Mouse (Mus musculus): Measurements from ENCODE around the gene Myo9a. TPM values are rescaled to one million over a fixed set of nuclear protein-coding genes. Genes with fewer than 3 reads are reported as not detected.
"Not testable (repeated sequence)": the region's sequence is repeated elsewhere in the genome, so short reads cannot be mapped to it uniquely, and the experiment has no call there.

Gene Myo9a
- total RNA-seq, 2 experiments from 2014 or later, result 12.6 to 14.8 TPM

DNA sequence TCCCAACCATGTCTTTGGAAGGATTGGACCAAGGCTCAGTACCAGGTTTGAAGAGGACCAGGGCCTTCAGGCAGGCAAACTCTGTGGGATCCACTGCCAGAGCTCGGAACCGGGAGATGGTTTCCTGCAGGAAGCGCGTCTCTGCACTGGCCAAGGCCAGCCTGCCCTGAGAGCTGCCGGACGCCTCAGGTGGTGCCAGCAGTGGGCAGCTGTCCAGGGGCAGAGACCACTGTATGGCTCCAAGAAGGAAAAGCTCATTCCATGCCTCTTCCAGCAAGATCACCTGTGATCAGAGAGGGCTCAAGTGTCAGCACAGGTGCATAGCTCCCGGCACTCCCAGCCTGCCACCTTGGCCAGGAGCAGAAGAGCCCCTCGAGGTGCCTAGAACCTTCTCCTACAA, 196.6 kb downstream of the Myo9a start:
- DNase-seq, result no peak
- intact Hi-C loops (cut with DNase I), result no loop called here

DNA sequence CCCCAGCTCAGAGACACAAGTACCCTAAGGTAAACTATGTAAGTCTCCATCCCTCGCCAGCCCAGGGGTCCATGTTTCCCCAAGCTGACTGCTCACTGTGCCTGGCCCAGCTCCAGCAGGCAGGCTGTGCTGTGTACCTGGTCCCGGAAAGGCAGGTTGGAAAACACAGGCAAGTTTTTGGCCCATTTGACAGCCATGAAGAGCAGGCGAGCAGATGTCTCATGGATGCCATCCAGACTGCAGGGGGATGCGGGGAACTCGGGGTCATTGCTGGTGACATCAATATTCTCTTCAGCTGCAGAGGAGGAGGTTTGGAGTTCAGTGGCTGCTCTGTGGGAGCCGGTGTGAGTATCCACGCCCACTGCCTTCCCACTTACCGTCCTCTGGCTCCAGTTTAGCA, 197.5 kb downstream of the Myo9a start:
- intact Hi-C loops (cut with DNase I), result no loop called here

DNA sequence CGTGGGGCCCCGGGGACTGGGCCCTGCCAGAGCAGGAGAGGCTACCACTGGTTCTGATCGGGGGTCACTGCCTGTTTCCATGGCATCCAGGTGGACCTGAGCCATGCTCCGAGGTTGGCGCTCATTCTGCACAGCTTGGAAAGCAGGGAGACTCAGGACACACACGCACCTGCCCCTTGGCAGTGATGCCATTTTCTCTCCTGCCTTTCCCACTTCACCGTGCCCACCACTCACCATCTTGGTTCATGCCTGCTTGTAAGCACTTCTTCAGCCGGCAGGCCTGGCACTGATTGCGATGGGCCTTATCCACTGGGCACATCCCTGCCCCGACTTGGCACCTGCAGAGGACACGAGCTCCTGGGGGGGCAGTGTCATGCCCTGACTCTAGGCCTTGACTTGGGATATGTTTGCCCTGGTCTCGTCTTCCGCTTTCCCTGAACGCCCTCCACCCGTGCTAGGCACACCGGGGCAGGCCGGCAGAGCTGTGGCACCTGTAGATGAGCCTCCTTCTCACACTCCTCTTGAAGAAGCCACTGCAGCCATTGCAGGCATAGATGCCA, 198.1 kb downstream of the Myo9a start:
- no peak for DNase-seq

More for the DNA sequence above, 197.5 kb downstream of the Myo9a start:
- no peak for DNase-seq

DNA sequence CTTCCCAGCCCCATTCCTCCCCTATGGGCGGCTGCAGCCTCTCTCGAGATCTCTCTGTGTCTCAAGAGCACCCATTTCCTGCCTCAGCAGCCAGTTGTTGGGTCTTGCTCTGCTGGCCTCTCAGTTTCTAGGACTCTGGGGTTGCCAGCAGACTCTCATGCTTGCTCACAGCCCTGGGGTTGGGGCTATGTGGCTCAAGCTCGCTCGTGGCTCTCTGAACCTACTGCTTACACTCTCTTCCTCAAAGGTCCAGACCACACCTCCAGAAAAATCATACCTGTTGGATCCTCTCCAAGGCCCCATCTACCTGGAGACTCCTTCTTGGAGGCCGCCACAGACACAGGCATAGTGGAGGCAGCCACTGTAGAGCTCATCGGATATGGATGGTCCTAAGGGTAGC, 198.8 kb downstream of the Myo9a start:
- intact Hi-C loops (cut with DNase I), result no loop called here
- DNase-seq, result no peak

More for the DNA sequence above, 198.1 kb downstream of the Myo9a start:
- intact Hi-C loops (cut with DNase I), result no loop called here

DNA sequence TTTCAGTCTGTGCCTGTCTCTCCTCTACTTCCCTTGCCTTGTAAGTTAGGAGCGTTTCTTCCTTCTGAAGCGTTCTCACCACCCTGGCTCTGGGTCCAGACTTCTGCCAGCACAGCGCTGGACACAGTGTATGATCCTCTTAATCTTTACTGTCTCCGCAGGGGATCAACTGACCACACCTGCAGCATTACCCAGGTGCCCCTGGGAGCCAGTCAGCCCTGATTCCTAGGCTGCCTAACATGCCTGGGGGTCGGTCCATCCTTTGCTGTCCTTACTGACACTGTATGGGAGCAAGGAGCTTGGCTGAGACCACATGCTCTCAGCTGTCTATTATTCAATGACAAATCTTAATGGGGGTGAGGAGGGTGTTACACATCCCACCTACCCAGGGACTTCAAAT, 199.3 kb downstream of the Myo9a start:
- intact Hi-C loops (cut with DNase I), result no loop called here
- DNase-seq, result no peak

DNA sequence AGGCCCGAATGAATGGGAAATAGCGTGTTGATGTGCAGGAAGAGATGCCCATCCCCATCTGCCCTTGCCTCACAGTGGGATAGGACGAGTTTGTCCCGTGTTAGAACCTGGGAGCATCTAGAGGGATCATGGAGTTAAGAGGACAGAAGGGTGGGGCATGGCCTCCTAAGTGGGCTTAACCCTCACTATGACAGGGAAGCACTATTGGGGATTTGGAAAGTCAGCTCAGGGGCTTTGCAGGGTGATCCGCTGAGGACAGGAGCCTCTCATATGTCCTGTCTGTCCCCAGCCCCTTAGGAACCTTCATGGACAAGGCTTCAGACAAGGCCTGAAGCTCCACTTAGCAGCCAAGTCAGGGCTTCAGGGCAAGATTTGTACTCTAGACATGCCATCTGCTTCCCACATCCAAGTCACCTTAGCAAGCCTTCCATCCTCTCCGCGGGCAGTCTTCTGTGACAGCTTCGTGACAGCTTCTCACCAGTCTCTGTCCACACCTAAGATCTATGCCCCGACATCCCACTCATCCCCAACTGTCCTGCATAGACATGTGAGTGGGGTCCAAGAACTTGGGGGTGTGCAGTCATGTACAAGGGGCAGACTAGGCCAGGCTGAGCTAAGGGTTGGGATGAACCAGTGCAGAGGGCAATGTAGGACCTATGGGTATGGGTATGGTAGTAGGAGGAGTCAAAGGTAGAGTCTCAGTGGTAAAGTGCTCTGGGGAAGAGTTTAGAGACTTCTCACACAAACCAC, 200.5 kb downstream of the Myo9a start:
- intact Hi-C loops (cut with DNase I), result no loop called here
- no peak for DNase-seq

DNA sequence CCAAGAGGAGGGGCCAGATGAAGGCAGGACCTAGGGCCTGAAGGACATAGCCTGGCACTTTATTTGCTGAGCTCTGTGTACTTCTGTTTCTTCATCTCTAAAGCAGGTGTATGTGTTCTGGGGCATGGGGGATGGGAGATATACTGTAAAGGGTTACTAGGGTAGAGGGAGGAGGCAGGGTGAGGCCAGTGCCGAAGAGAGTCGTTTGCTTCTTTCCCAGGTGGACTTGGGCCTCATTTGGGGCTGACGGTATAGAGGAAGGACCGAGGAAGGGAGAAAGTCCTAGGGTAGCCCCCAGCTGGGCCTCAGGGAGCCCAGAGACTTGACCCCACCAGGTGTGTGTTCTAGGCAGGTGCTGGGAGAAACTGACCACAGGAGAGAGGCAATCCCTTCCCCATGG, 201.2 kb downstream of the Myo9a start:
- DNase-seq, result no peak
- intact Hi-C loops (cut with DNase I), result no loop called here

DNA sequence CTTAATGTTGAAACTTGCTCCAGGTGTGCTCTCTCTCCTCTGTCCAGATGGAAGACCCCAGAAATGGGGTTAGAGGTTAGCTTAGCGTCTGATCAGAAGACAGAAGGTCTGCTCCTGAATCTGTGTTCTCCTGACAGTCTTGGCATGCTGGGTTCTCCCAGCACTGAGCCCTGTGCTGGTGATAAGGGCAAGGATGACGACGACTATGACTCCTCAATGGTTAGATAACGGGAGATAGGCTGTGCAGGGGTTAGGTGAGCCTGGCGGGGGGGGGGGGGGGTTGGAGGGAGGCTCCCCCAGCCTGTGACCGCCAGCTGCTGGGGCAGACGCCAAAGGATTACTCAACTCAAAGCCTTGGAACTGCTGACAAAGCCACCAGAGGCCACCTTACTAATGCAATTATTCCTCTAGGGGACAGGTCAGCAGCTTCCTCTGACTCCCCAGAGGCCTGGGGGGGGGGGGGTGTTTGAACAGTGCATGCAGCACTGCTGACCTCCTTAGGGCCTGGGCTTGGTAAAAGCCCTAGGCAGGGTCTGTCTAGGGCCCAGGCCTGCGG, 201.9 kb downstream of the Myo9a start:
- DNase-seq, result no peak
- intact Hi-C loops (cut with DNase I), result no loop called here

DNA sequence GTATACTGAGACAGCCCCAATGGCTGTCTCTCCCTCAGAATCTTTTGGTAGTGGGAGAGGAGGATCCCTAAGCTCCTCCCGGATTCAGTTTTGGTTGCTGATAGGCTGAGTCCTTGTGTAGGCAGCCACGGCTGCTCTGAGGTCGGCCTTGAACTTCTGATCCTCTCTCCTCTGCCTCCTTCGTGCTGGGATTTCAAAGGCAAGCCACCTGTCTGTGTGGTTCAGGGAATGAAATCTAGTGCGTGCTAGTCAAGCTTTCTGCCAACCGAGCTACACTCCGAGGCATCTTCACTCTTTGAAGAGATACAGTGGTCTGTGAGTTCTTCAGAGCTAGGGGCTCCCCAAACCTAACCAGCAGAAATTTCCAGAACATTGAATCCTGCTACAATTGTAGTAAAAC, 202.9 kb downstream of the Myo9a start:
- intact Hi-C loops (cut with DNase I), result no loop called here
- no peak for DNase-seq

DNA sequence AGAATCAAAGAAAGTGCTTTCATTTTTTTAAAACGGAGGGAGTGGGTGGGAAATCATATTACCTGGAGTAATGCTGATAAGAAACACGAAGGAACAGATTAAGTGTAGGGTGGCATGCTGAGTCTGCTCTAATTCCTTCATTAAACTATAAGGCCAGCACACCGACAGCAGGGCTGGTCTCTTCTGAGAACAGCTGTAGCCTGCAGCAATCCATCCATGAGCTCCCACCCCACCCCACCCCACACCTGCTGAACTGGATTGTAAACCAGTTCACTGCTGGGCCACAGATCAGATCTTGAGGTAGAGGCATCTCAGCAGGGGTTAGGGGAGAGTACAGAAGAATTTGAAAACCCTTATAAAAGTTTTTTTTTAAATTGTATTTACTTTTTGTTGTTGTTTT, 204.5 kb downstream of the Myo9a start:
- intact Hi-C loops (cut with DNase I), result no loop called here
- no peak for DNase-seq

DNA sequence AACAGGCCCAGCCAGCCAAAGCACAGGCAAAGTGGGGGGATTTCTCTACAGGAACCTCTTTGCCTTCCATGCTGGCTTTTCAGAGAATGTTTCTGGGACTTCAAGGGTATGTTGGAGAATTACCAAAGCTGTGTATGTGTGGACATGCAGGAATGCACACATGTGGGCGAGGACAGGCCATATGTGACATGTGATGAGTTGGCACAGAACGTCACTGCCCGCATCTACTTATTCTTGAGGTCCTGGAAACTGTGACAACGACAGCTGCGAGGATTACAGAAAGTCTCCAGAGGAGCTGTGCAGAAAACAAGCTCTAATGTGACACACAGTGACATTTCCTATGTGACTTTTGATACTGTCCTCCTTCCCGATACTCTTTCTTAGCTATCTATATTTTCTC, 205.0 kb downstream of the Myo9a start:
- DNase-seq, result no peak
- intact Hi-C loops (cut with DNase I), result no loop called here

DNA sequence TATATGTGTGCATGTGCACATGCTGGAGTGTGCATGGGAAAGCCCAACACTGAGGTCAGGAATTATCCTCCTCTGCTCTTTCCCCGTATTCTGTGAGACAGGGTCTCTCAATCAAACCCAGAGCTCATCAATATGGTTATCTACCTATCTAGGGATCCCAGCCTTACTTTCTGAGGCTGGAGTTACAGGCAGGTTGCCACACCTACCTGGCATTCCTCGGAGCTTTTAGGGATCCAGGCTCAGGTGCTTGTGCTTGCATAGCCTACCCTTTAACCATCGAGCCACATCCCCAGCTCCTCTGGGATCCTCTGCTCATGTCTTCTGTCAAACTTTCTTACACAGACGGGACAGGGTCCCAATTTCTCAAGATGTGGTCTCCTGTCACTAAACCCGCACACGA, 205.8 kb downstream of the Myo9a start:
- no peak for DNase-seq
- intact Hi-C loops (cut with DNase I), result no loop called here

DNA sequence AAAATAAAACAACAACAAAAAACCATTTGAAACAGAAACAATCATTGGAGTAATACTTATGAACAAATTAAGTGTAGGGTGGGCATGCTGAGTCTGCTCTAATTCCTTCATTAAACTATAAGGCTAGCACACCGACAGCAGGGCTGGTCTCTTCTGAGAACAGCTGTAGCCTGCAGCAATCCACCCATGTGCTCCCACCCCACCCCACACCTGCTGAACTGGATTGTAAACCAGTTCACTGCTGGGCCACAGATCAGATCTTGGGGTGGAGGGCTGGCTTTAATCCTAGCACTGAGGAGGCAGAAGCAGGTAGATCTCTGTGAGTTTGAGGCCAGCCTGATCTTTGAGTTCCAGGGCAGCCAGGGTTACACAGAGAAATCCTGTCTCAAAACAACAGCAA, 207.4 kb downstream of the Myo9a start:
- DNase-seq, result not testable (repeated sequence)
- intact Hi-C loops (cut with DNase I), result loop anchor here (2.0 kb wide), 2 partner anchors 33 to 235 kb away; no protein-coding TSS in a partner anchor

DNA sequence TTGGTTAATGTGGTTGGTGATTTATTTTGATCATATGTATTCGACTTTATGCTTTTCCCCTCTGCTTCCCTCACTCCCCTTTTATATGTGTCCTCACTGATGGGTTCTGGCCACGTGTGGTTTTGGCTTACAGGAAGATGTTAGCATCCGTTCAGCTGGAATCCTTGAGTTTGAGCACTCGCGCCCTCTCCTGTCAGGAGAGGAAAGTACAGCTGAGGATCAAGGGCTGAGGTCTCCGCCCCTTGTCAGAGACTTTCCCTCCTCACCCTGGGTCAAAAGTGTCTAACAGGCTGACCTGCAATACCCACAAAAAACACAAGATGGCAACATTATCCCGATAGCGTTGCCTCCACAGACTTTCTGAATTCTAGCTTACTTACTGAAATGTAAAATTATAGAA, 208.6 kb downstream of the Myo9a start:
- DNase-seq, result peak; percentile 71 to 75
- intact Hi-C loops (cut with DNase I), result loop anchor here (2.0 kb wide), 2 partner anchors 32 to 236 kb away; no protein-coding TSS in a partner anchor

DNA sequence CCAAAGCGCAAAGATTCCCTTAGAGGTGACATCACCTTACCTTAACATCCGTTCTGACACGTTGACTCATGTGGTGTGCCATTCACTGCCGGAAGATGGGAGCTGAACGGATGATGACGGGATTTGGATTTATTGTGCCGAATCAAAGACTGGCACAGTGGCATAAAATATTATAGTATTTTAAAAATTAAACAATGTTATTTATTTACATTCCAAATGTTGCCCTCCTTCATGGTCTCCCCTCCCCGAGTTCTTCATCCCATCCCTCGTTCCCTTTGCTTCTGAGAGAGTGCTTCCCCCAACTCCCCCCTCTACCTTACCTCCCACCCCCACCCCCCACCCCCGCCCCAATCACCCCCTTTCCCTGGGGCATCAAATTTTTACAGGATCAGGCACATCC, 209.9 kb downstream of the Myo9a start, which contains the start of gene Nr2e3:
TSS of gene Nr2e3 (minus strand) at position 101 of the 400 bp plus-strand sequence.
- no peak for DNase-seq
- intact Hi-C loops (cut with DNase I), result loop anchor here (10.0 kb wide), 1 partner anchor 274 kb away; no protein-coding TSS in a partner anchor

DNA sequence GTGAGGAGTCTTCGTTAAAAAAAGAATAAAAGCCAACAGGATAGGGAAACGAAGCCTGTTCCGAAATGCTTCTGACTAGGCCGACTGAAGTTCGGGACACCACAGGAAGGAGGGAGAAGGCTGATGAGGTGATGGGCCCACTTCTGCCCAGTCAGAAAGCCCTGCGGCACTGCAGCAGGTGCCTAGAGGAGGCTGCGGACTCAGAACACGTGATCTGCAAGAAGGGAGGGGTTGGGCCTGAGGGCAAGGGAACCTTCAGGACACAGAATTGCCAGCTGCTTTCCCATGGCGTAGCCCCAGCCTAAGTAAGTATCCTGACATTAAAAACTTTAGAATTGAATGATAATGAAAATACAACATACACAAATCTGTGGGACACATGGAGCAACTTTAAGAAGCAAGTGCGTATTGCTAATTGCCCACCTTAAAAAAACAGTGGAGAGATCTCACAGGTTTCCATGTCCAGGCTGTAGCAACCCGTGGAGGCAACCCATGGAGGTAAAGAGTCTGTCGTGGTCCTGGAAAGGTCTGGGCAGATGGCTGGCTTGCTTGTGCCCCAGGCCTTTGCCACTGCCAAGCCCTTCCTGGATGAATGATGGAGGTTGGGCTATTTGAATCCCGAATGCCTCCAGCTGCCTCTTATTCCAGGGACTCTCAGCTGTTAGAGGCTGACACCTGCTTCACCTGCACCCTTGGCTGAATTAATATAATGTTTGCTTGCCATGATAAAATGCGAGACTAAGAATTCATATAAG, 210.7 kb downstream of the Myo9a start:
- DNase-seq, result no peak
- intact Hi-C loops (cut with DNase I), result loop anchor here (10.0 kb wide), 1 partner anchor 273 kb away; no protein-coding TSS in a partner anchor

DNA sequence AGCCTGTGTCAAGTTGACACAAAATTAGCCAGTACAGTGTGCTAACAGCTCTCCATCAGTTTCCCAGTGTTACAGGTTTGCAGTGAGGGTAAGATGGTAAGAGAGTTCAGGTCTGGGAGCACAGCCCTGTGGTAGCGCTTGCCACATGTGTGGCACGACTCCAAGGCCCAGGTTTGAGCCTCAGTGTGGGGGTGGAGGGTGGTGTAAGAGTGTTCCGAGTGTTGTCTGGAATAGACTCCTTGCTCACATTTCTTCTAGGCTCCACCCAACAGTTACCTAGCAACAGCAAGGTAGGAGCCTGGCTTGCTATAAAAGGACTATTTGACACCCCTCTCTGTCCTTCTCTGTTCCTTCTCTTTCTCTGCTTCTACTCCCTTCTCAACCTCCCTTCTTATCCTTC, 213.7 kb downstream of the Myo9a start:
- DNase-seq, result no peak
- intact Hi-C loops (cut with DNase I), result loop anchor here (10.0 kb wide), 1 partner anchor 270 kb away; no protein-coding TSS in a partner anchor

DNA sequence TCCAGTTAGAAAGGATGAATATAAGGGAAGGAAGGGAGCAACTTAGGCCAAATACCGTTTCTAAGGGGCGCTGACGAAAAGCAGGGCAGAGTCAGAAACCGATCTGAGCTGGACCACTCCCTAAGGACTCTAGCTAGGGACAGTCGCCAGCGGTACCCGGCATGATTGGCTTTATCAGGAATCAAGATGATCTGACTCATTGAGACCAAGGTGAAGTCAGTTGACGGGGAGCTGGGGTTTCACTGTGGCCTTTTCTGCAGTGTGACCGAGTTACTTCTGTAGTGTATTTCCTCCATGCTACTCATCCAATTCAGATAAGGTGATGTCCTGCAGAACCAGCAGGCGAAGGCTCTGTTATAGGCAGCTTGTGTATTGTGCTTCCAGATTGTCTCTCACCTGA, 214.3 kb downstream of the Myo9a start:
- no peak for DNase-seq
- intact Hi-C loops (cut with DNase I), result loop anchor here (10.0 kb wide), 1 partner anchor 270 kb away; no protein-coding TSS in a partner anchor

DNA sequence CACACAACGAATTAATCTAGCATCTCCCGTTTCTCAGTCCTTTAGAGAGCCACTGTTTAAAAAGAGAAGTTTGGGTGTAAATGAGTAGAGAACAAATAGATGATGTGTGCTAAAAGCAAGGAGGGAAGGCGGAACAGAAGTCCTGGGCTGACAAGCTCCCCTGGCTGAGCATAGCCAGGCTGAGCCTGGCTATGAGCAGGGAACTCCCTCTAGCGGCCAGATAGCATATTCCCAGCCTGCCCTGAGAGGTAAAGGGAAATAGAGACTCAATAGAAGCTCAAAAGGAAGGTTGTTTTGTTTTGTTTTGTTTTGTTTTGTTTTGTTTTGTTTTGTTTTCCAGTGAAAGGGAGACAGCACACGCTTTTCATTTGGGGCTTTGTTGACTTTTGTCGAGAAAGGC, 218.7 kb downstream of the Myo9a start:
- intact Hi-C loops (cut with DNase I), result loop anchor here (2.0 to 10.0 kb wide), 2 partner anchors 247 to 265 kb away; no protein-coding TSS in a partner anchor
- DNase-seq, result peak; percentile 42 to 47

DNA sequence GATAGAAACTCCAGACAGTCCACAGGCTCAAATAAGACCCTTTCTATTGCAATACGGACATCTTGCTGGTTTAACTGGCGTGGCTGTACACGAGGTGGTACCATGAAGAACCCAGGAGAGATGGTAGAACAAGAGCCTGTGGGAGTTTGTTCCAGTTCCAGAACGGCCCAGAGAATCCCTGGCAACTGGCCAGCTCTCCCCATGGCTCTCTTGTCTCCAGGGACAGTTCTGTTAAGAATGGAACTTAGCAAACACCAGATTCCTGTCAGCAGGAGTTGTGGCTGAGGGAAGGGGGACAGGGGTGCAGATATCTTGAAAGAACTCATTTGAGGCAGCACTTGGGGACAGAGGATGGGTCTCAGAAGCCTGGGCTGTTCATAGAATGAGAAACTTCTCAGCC, 220.6 kb downstream of the Myo9a start:
- intact Hi-C loops (cut with DNase I), result no loop called here

More for the DNA sequence above, 220.6 kb downstream of the Myo9a start:
- DNase-seq, result peak in 1 of 2 experiments; percentile 6
